Mouse (Mus musculus) heart, adult 9 months (tissue): ENCODE data around the gene Uba52.
"Not testable (repeated sequence)": the region's sequence is repeated elsewhere in the genome, so short reads cannot be mapped to it uniquely, and the experiment has no call there.

ENCODE experiments used
- DNase-seq, 2 experiments: peaks; one replicate each; pipeline ENCODE4 v3.0.0; 2022; ENCODE audit warnings: low spot score in 2 of 2

The Uba52 gene

DNA sequence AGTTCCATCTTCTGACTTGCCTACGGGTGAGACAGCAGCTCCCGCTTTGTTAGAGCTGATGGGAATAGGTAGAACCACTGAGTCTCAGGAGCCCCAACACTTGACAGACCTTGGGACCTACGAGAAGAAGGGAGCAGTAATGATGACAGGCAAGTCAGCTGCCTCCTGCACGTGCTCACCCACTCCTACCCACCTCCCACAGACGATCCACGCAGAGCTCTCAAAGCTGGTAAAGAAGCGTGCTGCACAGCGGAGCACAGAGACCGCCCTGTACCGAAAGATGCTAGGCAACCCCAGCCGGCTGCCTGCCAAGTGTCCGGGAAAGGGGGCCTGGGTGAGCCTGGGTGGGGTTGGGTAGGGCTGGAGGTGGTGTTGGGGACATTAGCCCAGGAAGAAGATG is 23.7 kb upstream of the Uba52 start:
- no peak for DNase-seq

DNA sequence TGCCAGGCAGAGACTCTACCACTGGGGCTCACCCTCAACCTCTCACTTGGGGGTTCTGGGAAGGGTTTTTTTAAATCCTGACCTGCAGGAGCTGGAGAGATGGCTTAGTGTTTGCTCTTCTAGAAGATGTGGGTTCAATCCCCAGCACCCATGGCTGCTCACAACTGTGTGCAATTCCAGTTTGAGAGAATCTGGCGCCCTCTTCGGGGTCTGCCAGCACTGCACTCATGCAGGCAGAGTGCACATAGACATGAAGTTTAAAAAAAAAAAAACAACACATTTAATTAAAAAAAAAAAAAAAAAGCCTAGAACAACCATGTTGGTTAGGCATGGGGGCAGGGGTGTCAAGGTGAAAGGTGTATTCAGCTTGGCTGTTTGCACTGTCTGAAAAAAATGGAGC is 19.7 kb upstream of the Uba52 start:
- DNase-seq, result no peak

DNA sequence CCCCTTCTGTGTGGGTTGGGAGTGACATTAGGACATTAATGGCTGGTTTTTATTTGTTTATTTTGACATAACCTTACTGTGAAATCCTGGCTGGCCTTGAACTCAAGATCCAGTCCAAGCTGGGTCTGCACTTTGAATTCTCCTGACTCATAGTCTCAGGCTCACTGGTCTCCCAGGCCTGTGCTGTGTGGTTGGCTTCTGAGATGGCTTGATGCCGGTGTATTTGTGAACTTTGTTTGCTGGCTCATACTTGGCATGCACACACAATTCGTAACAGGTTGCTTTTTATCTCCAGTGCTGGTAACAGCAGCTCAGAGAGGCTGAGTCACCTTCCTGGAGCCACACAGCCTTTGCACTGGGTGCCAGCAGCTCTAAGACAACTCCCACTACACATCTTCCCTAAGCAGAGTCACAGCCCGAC is 19.1 kb upstream of the Uba52 start:
- DNase-seq, result no peak

DNA sequence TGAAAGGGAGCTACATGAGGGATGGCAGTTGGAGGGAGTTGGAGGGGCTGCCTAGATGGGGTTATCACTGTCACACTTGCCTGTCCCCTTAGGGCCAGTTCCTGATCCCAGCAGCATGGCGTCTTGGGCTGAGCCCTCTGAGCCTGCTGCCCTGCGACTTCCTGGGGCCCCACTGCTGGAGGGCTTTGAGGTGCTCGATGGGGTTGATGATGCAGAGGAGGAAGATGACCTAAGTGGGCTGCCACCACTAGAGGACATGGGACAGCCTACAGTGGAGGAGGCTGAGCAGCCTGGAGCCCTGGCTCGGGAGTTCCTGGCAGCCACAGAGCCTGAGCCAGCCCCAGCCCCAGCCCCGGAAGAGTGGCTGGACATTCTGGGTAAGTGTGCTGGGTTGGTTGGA is 18.7 kb upstream of the Uba52 start:
- no peak for DNase-seq

DNA sequence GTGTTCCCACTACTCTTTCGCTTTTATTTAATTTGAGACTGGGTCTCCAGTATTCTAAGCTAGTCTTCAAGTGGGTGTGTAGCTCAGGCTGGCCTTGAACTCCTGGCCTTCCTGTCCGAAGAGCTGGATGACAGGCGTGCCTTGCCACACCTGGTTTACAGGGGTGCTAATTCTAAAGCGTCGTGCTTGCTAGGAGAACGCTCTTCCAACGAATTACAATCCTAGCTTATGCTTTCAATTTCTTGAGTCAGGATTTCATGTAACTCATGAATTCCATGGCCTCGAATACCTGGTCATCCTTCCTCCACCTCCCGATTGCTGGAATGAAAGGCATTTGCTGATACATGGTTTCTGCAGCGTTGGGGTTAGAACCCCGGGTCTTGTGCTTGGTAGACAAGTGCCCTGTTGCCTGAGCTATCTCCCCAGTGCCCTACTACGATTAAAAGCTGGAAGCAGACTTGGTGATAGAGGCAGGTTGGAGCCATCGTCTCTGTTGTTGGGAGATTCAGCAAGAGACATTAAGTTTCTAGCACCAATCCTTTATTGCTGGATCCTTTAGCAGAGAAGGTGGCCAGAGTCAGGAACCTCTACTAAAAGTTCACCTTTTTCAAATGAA is 17.7 kb upstream of the Uba52 start:
- DNase-seq, result no peak

DNA sequence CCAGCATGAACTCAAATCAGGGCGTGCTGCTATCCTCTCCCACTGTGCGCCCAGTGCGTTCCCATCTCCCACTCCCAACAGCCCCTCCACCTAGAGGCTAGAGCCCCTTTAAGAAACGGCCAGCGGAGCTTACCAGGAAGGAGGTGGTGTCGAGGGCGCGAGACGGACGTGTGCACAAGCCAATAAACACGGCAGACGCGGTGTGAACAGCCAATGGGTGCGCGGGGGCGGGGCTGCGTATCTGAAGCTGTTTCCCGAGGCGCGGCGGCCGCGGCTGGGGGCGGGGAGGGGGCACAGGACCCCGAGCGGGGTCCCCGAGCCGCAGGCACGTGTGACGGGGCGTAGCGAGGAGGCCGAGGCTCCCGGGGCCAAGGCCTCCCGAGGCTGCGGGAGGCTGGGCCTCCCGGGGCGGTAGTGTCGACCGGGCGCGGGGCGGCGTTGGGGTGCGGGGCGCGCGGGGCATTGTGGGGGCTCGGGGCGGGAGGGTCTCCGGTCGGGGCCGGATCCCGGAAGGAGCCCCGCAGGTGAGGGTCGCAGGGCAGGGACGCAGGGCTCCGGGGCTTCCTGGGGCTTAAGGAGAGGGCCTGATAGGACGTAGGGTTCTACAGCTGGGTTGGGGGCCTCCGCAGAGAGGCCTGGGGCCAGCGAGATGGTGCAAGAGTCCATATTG is 17.0 kb upstream of the Uba52 start, which contains the start of the genes Fkbp8 and Kxd1:
Gene Fkbp8, plus strand, starts transcription at position 213 of the 670 bp plus-strand sequence.
Gene Kxd1, minus strand, starts transcription at position 445 of the 670 bp plus-strand sequence.
- DNase-seq, result peak; percentile 96 to 98

DNA sequence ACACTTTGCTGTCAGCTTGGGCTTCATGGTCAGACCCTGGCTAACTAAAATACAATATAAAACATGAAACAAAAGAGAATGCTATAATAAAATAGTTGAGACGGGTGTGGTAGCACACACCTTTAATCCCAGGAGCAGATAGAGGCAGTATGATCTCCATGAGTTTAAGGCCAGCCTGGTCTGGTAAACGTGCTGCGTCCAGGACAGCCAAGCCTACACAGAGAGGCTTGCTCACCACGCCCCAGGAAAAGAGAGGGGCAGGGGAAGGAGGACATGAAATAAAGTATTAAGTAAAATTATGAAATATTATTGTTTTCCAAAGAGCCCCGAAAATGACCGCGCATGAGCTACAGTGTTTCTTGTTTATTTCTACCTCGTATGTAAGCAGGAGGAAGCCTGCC is 16.5 kb upstream of the Uba52 start:
- DNase-seq, result no peak

DNA sequence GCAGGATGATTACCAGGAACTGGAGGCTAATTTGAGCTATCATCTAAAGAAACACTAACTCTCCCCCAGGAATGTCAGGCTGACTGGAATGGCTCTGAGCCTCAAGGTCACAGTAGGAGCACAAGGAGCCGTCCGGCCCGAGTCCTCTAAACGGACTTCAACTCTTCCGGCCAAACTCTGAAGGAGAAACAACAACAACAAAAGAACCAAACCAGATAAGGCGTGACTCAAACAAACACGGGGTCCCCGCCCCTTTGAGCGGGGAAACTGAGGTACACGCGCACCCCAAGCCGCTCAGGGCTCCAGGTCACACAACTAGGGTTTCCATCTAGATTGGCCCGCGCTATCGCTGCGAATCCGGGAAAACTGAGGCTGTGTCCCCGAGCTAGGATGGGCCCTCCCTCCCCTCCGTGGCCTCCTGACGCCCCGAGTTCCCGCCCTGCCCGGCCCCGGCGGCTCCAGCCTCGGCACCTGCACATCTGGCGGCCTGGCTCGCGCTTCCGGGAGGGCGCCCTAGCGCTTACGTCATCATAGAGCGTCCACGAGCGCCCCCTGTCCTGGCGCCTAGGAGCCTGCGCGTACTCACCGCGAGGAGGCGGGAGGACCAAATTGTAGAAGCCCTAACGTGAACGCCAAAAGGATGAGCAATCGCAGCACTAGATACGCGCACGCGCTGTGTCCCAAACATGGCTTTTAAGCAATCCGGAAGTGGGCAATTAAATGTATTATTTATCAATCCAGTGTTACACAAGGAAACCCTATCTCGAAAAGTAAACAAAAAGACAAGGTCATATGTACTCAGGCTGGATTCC is 12.2 kb upstream of the Uba52 start:
- peak; percentile 96 to 97 for DNase-seq

DNA sequence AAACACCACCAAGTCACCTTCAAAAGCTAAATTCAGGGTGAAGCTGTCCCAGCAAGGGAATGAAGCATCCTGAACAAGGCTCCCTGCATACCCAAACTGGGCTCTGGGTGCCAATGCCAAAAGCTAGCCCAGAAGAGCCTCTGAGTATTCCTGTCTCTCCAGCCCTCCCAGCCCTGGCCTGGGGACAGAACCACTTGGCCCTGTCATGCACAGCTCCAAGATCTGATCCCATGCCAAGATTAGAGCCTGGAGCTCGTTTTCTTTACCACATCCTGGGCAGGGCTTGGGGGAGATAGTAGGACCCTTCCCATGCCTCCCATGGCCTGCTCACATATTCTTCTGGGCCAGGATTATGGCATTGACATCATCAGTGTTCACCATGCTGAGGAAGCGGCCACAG is 9.0 kb upstream of the Uba52 start:
- no peak for DNase-seq

DNA sequence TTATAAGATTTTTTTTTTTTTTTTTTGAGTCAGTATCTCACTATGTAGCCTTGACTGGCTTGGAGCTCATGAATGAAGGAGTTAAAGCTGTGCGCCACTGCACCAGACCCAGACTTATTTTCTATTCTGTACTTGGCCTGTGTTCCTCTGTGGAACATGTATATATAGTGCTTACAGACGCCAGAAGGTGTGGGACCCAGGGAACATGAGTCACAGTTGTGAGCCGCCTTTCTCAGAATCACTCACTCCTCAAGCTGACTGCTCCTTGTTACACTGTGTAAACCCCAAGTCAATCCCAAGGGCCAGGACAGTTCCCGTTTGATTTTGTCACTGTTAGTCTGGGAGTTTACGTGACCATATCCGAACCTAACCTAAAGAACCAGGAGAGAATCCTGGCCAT is 8.4 kb upstream of the Uba52 start:
- no peak for DNase-seq

DNA sequence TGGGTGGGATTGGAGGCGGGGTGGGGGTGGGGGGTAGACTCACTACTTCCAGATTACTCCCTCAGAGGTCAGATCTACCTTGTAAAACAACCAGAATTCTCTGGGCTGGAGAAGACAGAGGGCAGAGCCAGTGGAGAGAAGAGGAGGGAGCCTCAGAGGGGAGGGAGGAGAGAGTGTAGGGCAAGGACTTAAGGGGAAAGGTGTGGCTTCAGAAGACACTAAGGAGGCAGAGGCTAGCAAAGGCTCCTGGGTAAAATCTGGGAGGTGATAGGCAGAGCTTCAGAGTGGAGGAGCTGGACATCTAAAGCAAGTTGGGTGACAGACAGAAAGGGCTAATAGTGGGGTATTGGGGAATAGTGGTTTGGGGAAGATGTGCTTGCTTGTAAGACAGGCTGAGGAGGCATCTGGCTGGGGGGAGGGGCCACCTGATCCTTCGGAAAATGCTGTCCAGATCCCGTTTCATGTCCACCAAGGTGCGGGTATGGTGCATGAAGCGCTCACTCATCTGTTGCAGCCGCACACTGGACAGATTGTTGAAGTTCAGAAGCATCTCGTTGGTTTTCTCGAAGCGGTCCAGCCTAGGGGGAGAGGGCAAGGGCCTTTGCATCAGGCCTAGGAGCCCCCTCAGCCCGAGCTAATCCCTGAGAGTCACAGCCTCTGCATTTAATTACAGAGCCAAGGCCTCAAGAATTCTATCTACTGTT is 7.5 kb upstream of the Uba52 start:
- no peak for DNase-seq

DNA sequence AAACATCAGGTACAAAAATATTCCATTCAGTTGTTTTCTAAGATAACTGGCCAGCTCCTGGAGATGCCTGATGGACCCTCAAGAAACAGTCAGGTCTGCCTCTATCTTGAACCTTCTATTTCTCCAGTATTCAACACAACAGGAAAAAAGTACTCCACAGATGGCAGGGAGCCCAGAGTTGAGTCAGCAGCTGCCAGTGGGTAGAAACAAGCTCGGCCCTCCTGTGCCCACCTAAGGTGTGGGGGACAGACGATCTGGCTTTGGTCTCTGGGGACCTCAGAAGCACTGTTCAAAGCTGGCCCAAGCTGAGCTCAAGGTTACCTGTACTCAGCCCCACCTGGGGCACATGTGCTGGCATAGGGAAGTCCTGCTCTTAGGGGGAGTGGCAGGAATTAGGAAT is 2.8 kb upstream of the Uba52 start:
- DNase-seq, result no peak

DNA sequence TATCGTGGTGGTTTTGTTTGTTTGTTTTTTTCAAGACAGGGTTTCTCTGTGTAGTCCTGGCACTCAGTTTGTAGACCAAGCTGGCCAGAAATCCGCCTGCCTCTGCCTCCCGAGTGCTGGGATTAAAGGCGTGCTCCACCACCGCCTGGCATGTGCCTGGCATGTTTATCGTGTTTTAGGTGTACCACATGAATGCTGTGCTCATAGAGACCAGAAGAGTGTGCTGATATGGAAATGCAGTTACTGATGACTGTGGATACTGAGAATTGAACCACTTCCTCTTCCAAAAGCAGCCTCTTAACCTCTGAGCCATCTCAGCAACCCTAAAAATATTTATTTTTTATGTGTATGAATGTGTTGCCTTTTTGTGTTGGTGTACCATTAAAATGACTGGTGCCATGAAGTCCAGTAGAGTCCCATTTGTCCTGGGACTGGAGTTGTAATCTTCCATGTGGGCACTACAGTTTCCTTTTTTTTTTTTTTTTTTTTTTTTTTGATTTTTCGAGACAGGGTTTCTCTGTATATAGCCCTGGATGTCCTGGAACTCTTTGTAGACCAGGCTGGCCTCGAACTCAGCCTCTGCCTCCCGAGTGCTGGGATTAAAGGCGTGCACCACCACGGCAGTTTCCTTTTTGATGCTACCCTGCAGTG is 1.8 kb upstream of the Uba52 start:
- no peak for DNase-seq

DNA sequence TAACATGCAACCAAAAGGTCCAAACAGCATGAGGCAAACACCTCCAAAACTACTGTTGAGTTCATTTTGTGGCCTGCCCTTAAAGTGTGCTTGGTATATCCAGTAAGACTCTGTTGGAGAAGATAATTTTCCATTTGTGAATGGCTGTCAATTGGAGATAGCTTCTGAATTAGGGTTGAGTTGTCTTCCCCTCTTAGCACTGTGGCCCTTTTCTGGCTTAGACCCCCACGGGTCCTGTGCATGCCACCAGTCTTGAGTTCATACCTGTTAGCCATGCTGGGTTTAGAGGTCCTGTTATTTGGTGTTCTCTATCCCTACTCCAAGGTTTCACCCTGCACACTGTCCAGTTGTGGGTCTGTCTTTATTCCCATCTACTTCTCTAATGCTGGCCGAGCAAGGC is 1.2 kb upstream of the Uba52 start:
- DNase-seq, result no peak

DNA sequence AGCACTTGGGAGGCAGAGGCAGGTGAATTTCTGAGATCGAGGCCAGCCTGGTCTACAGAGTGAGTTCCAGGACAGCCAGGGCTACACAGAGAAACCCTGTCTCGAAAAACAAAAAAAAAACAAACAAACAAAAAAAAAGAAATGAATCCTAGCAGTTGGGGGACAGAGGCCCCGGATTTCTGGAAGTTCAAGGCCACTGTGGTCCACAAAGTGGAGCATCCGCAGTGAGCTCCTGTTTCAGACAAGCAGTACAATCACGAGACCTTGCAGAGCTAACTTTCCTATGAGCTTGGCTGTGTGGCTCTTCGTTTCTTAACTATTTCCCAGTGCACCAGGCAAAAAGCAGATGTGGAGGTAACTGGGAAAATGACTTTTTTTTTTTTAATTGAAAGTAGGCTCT is 573 bp upstream of the Uba52 start:
- DNase-seq, result not testable (repeated sequence)

DNA sequence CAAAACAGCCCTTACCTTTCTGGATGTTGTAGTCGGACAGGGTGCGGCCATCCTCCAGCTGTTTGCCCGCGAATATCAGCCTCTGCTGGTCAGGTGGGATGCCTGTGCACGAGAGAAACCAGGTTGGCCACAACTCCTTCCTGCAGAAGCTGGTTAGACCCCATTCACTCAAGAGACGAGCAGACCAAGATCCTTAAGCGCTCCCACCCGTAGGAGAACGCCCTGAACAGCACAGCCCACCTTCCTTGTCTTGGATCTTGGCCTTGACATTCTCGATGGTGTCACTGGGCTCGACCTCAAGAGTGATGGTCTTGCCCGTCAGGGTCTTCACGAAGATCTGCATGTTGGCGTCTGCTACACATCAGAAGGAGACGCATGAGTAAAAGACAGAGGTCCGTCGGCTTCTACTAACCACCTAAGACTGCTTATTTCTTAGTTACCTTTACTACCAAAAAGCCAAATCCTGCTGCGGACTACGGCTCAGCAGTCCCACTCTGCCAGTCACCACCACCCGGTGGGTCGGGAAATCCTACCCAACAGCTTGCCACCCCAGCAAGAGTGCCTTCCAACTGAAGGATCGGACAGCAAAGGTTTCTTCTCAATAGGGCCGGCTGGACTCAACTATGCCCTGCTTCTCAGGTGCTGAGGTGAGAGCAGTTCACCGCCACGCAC is 1.2 kb downstream of the Uba52 start:
- DNase-seq, result no peak

DNA sequence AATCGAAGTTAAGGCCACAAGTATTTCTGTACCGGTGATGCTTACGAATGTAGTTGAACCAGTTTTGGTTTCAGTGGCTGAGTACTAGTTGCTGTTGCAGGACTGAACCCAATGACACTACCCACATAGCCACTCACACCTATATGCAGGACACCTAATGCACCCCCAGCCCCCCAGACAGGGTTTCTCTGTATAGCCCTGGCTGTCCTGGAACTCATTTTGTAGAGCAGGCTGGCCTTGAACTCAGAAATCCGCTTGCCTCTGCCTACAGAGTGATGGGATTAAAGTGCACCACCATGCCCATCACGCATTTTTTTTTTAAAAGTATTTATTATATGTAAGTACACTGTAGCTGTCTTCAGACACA is 3.6 kb downstream of the Uba52 start:
- no peak for DNase-seq

DNA sequence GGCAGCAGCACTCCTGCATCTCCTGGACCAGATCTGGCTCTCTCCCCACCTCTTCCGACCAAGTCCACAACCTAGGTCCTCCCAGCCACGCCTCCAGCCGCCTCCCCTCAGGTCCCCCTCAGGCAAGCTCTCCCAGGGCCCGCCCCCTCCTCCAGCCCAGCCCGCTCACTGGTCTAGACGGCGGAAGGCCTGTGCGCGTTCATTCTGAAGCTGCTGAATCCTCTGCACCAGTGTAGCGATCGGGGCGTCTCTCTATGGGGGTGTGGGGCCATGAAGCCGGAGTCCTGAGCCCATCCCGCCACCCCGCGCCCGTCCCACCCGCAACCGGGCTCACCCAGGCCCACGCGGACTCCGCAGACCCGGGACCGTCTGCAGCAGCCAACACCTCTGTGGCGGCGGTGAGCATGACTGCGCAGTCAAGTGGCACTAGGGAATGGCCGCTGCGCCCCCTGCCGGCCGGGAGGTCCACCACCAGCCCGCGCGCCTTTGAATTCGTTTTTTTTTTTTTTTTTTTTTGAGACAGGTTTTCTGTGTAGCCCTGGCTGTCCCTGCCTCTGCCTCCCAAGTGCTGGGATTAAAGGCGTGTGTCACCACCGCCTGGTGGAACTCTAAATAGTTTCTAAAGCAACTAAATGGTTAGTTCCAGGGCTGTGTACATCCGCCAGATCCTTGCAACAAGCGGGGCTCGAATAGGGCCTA is 4.1 kb downstream of the Uba52 start, which contains the start of gene Rex1bd:
Gene Rex1bd, minus strand, starts transcription at position 425 of the 699 bp plus-strand sequence.
- peak; percentile 92 for DNase-seq

DNA sequence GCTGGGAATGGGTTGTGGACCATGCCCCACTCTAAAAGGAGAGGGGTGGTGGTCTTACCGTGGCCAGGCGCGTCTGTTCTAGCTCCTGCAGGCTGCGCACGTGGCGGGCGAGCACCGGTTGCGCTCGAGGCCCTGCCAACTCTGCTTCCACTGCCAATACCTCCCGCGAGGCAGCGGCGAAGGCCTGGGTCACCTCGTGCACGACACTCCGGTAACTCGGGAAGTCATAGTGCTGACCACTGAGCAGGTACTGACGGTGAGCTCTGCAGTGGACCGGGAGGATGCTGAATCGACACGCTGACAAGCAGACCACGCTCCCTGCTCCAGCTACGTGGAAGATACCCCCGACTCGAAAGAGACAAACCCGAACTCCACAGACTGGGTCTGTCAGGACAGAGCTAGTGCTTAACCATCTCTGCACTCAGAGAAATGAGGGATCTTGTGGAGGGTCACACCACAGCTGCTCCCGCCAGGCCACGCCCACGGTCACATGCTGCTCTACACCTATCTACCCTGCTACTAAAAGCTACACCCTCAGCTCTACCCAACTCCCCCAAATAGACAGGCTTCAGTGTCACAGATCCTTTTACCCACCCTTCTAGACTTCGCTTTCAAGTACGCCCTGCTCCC is 4.8 kb downstream of the Uba52 start:
- no peak for DNase-seq

DNA sequence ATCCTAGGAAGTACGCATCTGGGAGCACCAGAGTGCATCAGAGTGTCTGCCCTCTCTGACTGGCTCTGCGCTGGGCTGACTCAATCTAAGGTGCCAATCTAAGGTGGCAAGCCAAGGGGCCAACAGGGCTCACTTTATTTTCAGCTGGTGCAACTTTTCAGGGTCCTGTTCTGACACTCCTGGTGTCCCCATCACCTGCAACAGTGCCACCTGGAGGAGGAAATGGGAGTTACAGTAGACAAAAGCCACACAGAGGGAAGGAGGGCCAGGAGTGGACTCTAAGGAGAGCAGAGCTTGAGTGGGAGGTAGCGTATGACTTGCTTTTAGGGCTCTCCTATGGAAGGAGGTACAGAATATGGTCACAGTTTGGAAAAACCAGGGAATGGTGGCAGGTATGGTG is 5.8 kb downstream of the Uba52 start:
- peak; percentile 63 to 79 for DNase-seq
